Mouse (Mus musculus): ENCODE measurements around the gene Tekt1.

DNA sequence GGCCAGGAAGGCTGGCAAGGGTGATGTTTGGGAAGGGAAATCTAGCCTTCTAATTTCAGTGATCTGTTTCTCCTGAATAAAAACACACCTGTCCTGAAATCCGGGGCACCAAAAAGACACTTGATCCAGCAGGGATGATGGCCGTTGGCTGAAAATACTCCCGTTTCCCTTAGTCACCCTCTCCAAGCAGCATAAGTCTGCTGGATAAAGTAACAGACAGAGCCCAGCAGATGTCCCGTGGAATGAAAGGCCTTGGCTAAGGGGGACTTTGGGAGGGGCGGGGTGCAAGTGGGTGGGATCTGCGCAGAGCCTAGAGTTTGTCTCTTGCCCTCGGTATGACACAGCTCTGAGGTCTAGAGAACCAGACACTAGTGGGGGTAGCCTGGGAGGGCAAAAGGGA is 16.0 kb upstream of the Tekt1 start:
- TF ChIP-seq CTCF (IDR thresholded peaks at IDR 0.05; ENCODE audit: borderline replicate concordance, extremely low read depth, insufficient read depth, insufficient read length) (no peak), POLR2A (IDR thresholded peaks at IDR 0.05; ENCODE audit: borderline replicate concordance, extremely low read depth, insufficient read depth, insufficient read length, poor library complexity, severe bottlenecking) (no peak)
